Mouse (Mus musculus): Measurements from ENCODE around the gene Eloa. TPM values are rescaled to one million over a fixed set of nuclear protein-coding genes. Genes with fewer than 3 reads are reported as not detected.

The Eloa gene
- polyA plus RNA-seq, 1 experiment from 2014 or later, result 27.0 TPM

DNA sequence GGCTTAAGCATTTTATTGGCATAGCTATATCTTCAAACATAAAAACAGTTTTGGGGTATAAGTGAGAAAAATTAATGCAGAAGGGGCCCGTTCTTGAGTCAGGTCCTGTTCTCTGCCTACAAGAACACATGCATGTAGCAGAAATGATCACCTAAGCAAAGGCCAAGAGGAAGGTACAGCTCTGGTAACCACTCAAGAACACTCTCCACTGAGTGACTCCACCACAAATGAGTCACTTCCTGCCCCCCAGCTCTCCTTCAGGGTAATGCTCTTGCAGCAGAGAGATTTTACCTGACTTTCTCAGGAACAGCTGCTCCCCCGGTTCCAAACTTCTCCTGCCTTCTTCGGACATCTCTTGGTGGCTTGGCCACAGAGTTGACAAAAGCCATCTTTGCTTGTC is 14.7 kb downstream of the Eloa start:
- no peak overlapping the region for H3K27ac ChIP-seq (replicated peaks)
- H3K9ac ChIP-seq, result no peak overlapping the region
- 0 out of 2 replicates have a peak, but pooled peaks cover 3% of the 10 kb centered on the region for H3K4me1 ChIP-seq (replicated peaks)
- no peaks in the 10 kb centered on the region for H3K27me3 ChIP-seq
- H3K36me3 ChIP-seq (replicated peaks), result peaks cover 98% of the 10 kb centered on the region
- no peak overlapping the region for H3K4me3 ChIP-seq (replicated peaks)
- no peak for ATAC-seq (ENCODE audit: insufficient read depth)
- H3K9me3 ChIP-seq (replicated peaks), result no peaks in the 10 kb centered on the region
- 78% methylated on average over 3 of the region's 3 CpGs for WGBS (ENCODE audit: insufficient replicate concordance)
- H3K4me2 ChIP-seq, result no peak overlapping the region

DNA sequence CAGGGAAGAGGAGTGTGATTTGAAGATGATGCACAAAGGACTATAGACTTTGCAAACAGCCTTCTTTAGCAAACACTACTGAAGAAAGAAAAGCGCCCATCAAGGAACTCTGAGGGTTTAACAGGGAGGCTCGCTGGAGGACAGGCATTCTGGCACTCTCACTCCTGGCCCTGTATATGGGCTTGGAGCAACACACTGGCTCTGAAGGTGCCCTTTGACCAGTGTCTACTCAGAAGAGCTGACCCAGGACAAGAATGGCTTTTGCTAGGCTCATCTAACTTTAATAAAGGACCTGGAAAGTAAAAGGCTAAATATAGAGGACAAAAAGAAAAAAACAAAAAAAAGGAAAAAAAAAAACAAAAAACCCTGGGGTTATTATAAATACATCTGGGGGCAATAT is 16.6 kb downstream of the Eloa start:
- no peak for ATAC-seq (ENCODE audit: insufficient read depth)
- 80% methylated on average over 2 of the region's 2 CpGs for WGBS (ENCODE audit: insufficient replicate concordance)
- Histone ChIP-seq H3K4me2 (no peak overlapping the region), H3K27ac (replicated peaks) (no peak overlapping the region), H3K27me3 (no peaks in the 10 kb centered on the region), H3K4me3 (replicated peaks) (no peak overlapping the region), H3K36me3 (replicated peaks) (peaks cover 91% of the 10 kb centered on the region), H3K9ac (no peak overlapping the region), H3K9me3 (replicated peaks) (no peaks in the 10 kb centered on the region), H3K4me1 (replicated peaks) (0 out of 2 replicates have a peak, but pooled peaks cover 3% of the 10 kb centered on the region)

GRCm38 (mm10) chr4:136004107-136004675 is 17.4 kb downstream of the Eloa start:
- H3K27me3 ChIP-seq, result no peaks in the 10 kb centered on the region
- 75% methylated on average over 5 of the region's 5 CpGs for WGBS (ENCODE audit: insufficient replicate concordance)
- H3K4me2 ChIP-seq, result no peak overlapping the region
- no peak overlapping the region for H3K4me3 ChIP-seq (replicated peaks)
- no peaks in the 10 kb centered on the region for H3K9me3 ChIP-seq (replicated peaks)
- peaks cover 84% of the 10 kb centered on the region for H3K36me3 ChIP-seq (replicated peaks)
- H3K27ac ChIP-seq (replicated peaks), result no peak overlapping the region
- no peak for ATAC-seq (ENCODE audit: insufficient read depth)
- no peaks in the 10 kb centered on the region for H3K4me1 ChIP-seq (replicated peaks)
- no peak overlapping the region for H3K9ac ChIP-seq

- peaks cover 11% of the 10 kb centered on the region for H3K4me1 ChIP-seq (replicated peaks)
- H3K27me3 ChIP-seq, result no peaks in the 10 kb centered on the region
- ATAC-seq (ENCODE audit: insufficient read depth), result no peak
- no peak overlapping the region for H3K4me2 ChIP-seq
- H3K9me3 ChIP-seq (replicated peaks), result 0 out of 2 replicates have a peak, but pooled peaks cover 5% of the 10 kb centered on the region
- no peak overlapping the region for H3K9ac ChIP-seq
- no peaks in the 10 kb centered on the region for H3K36me3 ChIP-seq (replicated peaks)
- 0 out of 2 replicates have a peak overlapping the region, but pooled peaks have one; percentile 31 for H3K27ac ChIP-seq (replicated peaks)
- WGBS (ENCODE audit: insufficient replicate concordance), result 64% methylated on average over 4 of the region's 4 CpGs
- H3K4me3 ChIP-seq (replicated peaks), result no peak overlapping the region
Observed at GRCm38 (mm10) chr4:135995118-135995517, 26.4 kb downstream of the Eloa start.

GRCm38 (mm10) chr4:135993941-135994340 is 27.6 kb downstream of the Eloa start:
- H3K4me1 ChIP-seq (replicated peaks), result peaks cover 16% of the 10 kb centered on the region
- no peak overlapping the region for H3K4me2 ChIP-seq
- H3K36me3 ChIP-seq (replicated peaks), result no peaks in the 10 kb centered on the region
- no peak overlapping the region for H3K9ac ChIP-seq
- no peak overlapping the region for H3K27ac ChIP-seq (replicated peaks)
- 0 out of 2 replicates have a peak, but pooled peaks cover 5% of the 10 kb centered on the region for H3K9me3 ChIP-seq (replicated peaks)
- H3K4me3 ChIP-seq (replicated peaks), result no peak overlapping the region
- WGBS (ENCODE audit: insufficient replicate concordance), result 85% methylated on average over 6 of the region's 6 CpGs
- H3K27me3 ChIP-seq, result no peaks in the 10 kb centered on the region
- 0 out of 2 replicates have a peak, but pooled peaks have one; percentile 25 for ATAC-seq (ENCODE audit: insufficient read depth)

DNA sequence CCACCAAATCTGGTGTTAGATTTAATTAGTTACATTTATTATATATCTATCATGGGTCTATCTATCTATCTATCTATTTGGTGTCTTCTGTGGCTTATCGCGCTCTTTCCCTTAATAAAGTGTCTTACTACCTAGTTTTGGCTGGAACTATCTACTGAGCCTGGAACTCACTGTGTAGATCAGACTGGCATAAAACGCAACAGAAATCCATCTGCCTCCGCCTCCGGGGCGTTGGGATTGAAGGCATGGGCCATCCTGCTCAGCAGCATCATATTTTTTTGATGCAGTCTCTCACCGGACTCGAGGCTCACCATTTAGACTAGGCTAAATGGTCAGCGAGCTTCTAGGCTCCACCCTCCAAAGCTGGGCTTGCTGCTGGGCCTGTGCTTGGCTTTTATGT is 33.8 kb downstream of the Eloa start:
- 65% methylated on average over 9 of the region's 9 CpGs for WGBS (ENCODE audit: insufficient replicate concordance)
- no peaks in the 10 kb centered on the region for H3K9me3 ChIP-seq (replicated peaks)
- peak overlapping the region; percentile 99 for H3K9ac ChIP-seq
- peaks cover 55% of the 10 kb centered on the region for H3K4me1 ChIP-seq (replicated peaks)
- peak overlapping the region; percentile 94 for H3K27ac ChIP-seq (replicated peaks)
- peak overlapping the region; percentile 95 for H3K4me2 ChIP-seq
- ATAC-seq (ENCODE audit: insufficient read depth), result no peak
- peaks cover 26% of the 10 kb centered on the region for H3K36me3 ChIP-seq (replicated peaks)
- no peaks in the 10 kb centered on the region for H3K27me3 ChIP-seq
- H3K4me3 ChIP-seq (replicated peaks), result peak overlapping the region; percentile 98

- Histone ChIP-seq H3K4me2 (peak within 1 kb of the TSS; percentile 95), H3K27ac (replicated peaks) (peak within 1 kb of the TSS; percentile 94), H3K9ac (peak within 1 kb of the TSS; percentile 99), H3K27me3 (no peaks in the 10 kb centered on the region), H3K4me1 (replicated peaks) (peaks cover 56% of the 10 kb centered on the region), H3K9me3 (replicated peaks) (no peaks in the 10 kb centered on the region), H3K36me3 (replicated peaks) (peaks cover 32% of the 10 kb centered on the region), H3K4me3 (replicated peaks) (peak within 1 kb of the TSS; percentile 98)
- WGBS (ENCODE audit: insufficient replicate concordance), result under 1% methylated on average over 80 of the region's 81 CpGs
- ATAC-seq (ENCODE audit: insufficient read depth), result peak; percentile 80
Observed at GRCm38 (mm10) chr4:135986943-135987710, 34.4 kb downstream of the Eloa start, which contains the start of gene Pithd1. Pithd1 (minus strand) TSS chr4:135987264.

DNA sequence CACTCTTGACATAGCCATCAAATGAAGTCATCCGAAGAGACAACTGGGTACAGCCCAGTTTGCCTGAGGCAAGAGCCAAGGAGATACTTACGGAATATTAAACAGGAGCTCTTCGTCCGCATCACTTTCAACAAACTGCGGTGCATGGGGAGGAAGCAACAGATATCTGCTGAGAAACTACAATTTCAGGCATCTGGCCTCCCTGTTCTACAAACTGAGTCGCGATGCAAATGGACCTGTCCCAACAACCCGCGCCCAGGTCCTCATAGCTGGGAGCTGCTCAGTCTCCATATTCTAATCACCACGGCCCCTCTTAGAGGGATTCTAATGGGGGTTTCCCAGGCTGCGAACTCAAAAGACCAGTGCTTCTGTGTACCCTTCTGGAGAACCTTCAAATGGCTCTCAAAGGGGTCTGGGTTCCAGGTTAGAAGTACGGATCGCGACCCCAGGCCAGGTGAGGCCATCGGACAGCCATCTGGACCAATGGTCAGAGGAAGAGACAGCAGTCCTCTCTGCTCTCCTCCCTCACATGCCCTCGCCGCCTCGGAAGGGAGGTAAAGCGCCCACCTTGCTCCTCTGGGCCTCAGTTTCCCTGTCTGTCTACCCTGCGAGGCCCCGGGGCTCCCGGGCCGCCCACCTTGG is 35.1 kb downstream of the Eloa start:
- Histone ChIP-seq H3K4me1 (replicated peaks) (peaks cover 63% of the 10 kb centered on the region), H3K36me3 (replicated peaks) (peaks cover 39% of the 10 kb centered on the region), H3K4me2 (peak overlapping the region; percentile 95), H3K9ac (peak overlapping the region; percentile 99), H3K4me3 (replicated peaks) (peak overlapping the region; percentile 98), H3K27me3 (no peaks in the 10 kb centered on the region), H3K27ac (replicated peaks) (peak overlapping the region; percentile 94), H3K9me3 (replicated peaks) (no peaks in the 10 kb centered on the region)
- ATAC-seq (ENCODE audit: insufficient read depth), result peak; percentile 11; the same call in 1 of the 2 replicates
- 8% methylated on average over 23 of the region's 23 CpGs for WGBS (ENCODE audit: insufficient replicate concordance)

GRCm38 (mm10) chr4:135985769-135986168 is 35.8 kb downstream of the Eloa start:
- ATAC-seq (ENCODE audit: insufficient read depth), result no peak
- H3K4me1 ChIP-seq (replicated peaks), result peaks cover 60% of the 10 kb centered on the region
- H3K27ac ChIP-seq (replicated peaks), result peak overlapping the region; percentile 94
- H3K9me3 ChIP-seq (replicated peaks), result no peaks in the 10 kb centered on the region
- H3K4me2 ChIP-seq, result peak overlapping the region; percentile 95
- 79% methylated on average over 7 of the region's 7 CpGs for WGBS (ENCODE audit: insufficient replicate concordance)
- no peaks in the 10 kb centered on the region for H3K27me3 ChIP-seq
- peaks cover 45% of the 10 kb centered on the region for H3K36me3 ChIP-seq (replicated peaks)
- H3K4me3 ChIP-seq (replicated peaks), result peak overlapping the region; percentile 98
- peak overlapping the region; percentile 99 for H3K9ac ChIP-seq

- peaks cover 51% of the 10 kb centered on the region for H3K36me3 ChIP-seq (replicated peaks)
Observed at GRCm38 (mm10) chr4:135985193-135985592, 36.4 kb downstream of the Eloa start.

GRCm38 (mm10) chr4:135984556-135984955 is 37.0 kb downstream of the Eloa start:
- Histone ChIP-seq H3K4me2 (peak overlapping the region; percentile 95), H3K9ac (peak overlapping the region; percentile 37), H3K27ac (replicated peaks) (peak overlapping the region; percentile 94), H3K4me1 (replicated peaks) (peaks cover 50% of the 10 kb centered on the region), H3K9me3 (replicated peaks) (no peaks in the 10 kb centered on the region), H3K27me3 (no peaks in the 10 kb centered on the region), H3K36me3 (replicated peaks) (peaks cover 55% of the 10 kb centered on the region), H3K4me3 (replicated peaks) (peak overlapping the region; percentile 98)
- no peak for ATAC-seq (ENCODE audit: insufficient read depth)
- WGBS (ENCODE audit: insufficient replicate concordance), result 71% methylated on average over 5 of the region's 5 CpGs

More at GRCm38 (mm10) chr4:135985193-135985592, 36.4 kb downstream of the Eloa start:
- H3K4me1 ChIP-seq (replicated peaks), result peaks cover 55% of the 10 kb centered on the region
- peak overlapping the region; percentile 94 for H3K27ac ChIP-seq (replicated peaks)
- H3K9ac ChIP-seq, result peak overlapping the region; percentile 99; the same call in 1 of the 2 replicates
- H3K4me3 ChIP-seq (replicated peaks), result peak overlapping the region; percentile 98
- no peaks in the 10 kb centered on the region for H3K27me3 ChIP-seq
- no peaks in the 10 kb centered on the region for H3K9me3 ChIP-seq (replicated peaks)
- H3K4me2 ChIP-seq, result peak overlapping the region; percentile 95
- WGBS (ENCODE audit: insufficient replicate concordance), result 39% methylated on average over 5 of the region's 5 CpGs
- ATAC-seq (ENCODE audit: insufficient read depth), result peak; percentile 81

Data from liver, embryonic 15.5 days (tissue).